Mouse (Mus musculus) frontal cortex, postnatal 36 days (tissue): ENCODE data around the gene Olfr1191-ps1.
"Not testable (repeated sequence)": the region's sequence is repeated elsewhere in the genome, so short reads cannot be mapped to it uniquely, and the experiment has no call there.

Experiments
- DNase-seq, 2 experiments: peaks; one replicate each; pipeline ENCODE4 v3.0.0; 2022; ENCODE audit warnings: low spot score in 2 of 2

The Olfr1191-ps1 gene

GRCm38 (mm10) chr2:88640242-88640641 is at the start of gene Olfr1191-ps1:
Olfr1191-ps1 (plus strand) TSS chr2:88640542.
- DNase-seq: not testable (repeated sequence)

GRCm38 (mm10) chr2:88648209-88648608 is 7.9 kb downstream of the Olfr1191-ps1 start, which contains the start of gene Olfr1192-ps1:
Olfr1192-ps1 (plus strand) TSS chr2:88648509.
- no peak for DNase-seq

- DNase-seq: not testable (repeated sequence)
Observed at GRCm38 (mm10) chr2:88675328-88675727, 35.0 kb downstream of the Olfr1191-ps1 start, which contains the start of gene Olfr1193. Olfr1193 (plus strand) TSS chr2:88675628.

GRCm38 (mm10) chr2:88689087-88689486 is 48.7 kb downstream of the Olfr1191-ps1 start, which contains the start of gene Olfr1195:
Olfr1195 (minus strand) TSS chr2:88689187.
- no peak for DNase-seq
